Mouse (Mus musculus) liver, embryonic 11.5 days (tissue): ENCODE measurements around the gene Tmeff2. TPM values are rescaled to one million over a fixed set of nuclear protein-coding genes. Genes with fewer than 3 reads are reported as not detected.
"Not testable (repeated sequence)": the region's sequence is repeated elsewhere in the genome, so short reads cannot be mapped to it uniquely, and the experiment has no call there.

Experiments
- ATAC-seq: fragments of 200-750 bp; cut with Nextera tagmentation; replicated peaks from 2 replicates; pipeline ENCODE4 v1.8.0; 2017; ENCODE audit warnings: moderate number of reproducible peaks, mild to moderate bottlenecking, moderate TSS enrichment, moderate library complexity; ENCODE audit not compliant: low FRiP score
- DNase-seq: peaks from one replicate; pipeline ENCODE4 v3.0.0-alpha.2; 2017; ENCODE audit warnings: low spot score
- H3K27ac ChIP-seq: fragments of 300-500 bp; sonication (generic); 2 replicates; pipeline ENCODE4 v1.5.1; 2014; ENCODE audit warnings: mild to moderate bottlenecking, low read depth, low read length, control low read depth
- H3K27me3 ChIP-seq: fragments of 300-500 bp; sonication (generic); replicated peaks from 2 replicates; pipeline ENCODE4 v1.6.1; 2014; ENCODE audit warnings: low read length, mixed read lengths; ENCODE audit not compliant: control insufficient read depth, insufficient read depth
- H3K36me3 ChIP-seq: fragments of 300-500 bp; sonication (generic); 2 replicates; pipeline ENCODE4 v1.6.1; 2014; ENCODE audit warnings: mild to moderate bottlenecking, low read length, moderate library complexity, mixed read lengths; ENCODE audit not compliant: control insufficient read depth, insufficient read depth
- H3K4me1 ChIP-seq: fragments of 300-500 bp; sonication (generic); replicated peaks from 2 replicates; pipeline ENCODE4 v1.6.1; 2014; ENCODE audit warnings: low read length, mixed read lengths; ENCODE audit not compliant: control insufficient read depth, insufficient read depth
- H3K4me2 ChIP-seq: fragments of 300-500 bp; sonication (generic); 2 replicates; pipeline ENCODE4 v1.6.1; 2014; ENCODE audit warnings: mild to moderate bottlenecking, control low read depth, moderate library complexity
- H3K4me3 ChIP-seq: fragments of 300-500 bp; sonication (generic); 2 replicates; pipeline ENCODE4 v1.5.1; 2014; ENCODE audit warnings: low read depth, low read length, control low read depth
- H3K9ac ChIP-seq: fragments of 300-500 bp; sonication (generic); 2 replicates; pipeline ENCODE4 v1.6.1; 2014; ENCODE audit warnings: low read depth, low read length, control low read depth
- H3K9me3 ChIP-seq: fragments of 300-500 bp; sonication (generic); 2 replicates; pipeline ENCODE4 v1.6.1; 2016; ENCODE audit warnings: low read length, inconsistent platforms, mixed read lengths; ENCODE audit not compliant: control insufficient read depth
- WGBS: fragments of 180-500 bp; shearing (Covaris S2); extraction: QIAGEN DNeasy Blood & Tissue Kit; methylation state at CpG from one replicate; pipeline ENCODE4 v1.1.7; 2014; 5-methylcytosine and 5-hydroxymethylcytosine counted together
- polyA plus RNA-seq: library from polyadenylated mRNA; unstranded; fragments of >200 nt; fragmentation: Nextera tagmentation; extraction: Ambion mirVana; gene quantifications from 2 replicates; pipeline ENCODE4 v1.2.1, GENCODE M21; 2014

The Tmeff2 gene
- 1.1 and 1.5 TPM in 2 replicates for polyA plus RNA-seq

DNA sequence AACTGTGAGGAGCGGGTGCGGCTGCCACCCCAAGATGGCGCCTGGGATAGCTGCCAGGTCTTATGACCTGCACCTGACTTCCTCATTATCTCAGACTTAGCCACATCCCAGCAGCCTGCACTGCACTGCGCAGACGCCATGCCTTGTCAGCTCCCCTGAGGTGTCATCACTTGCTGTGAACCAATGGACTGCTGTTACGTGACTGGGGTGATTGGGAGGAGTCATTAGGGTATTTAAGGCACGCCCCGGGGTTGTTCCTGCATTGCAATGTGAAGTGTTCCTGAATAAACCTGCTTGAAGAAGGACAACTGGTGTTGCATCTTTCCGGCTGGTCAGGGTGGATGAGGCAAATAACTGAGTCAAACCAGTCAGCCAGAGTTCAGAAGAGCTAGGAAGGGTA is at the start of gene Tmeff2:
Tmeff2 (plus strand) TSS at position 262 of the 400 bp plus-strand sequence.
- 81% methylated on average over 9 of the region's 9 CpGs for WGBS
- H3K4me2 ChIP-seq, ATAC-seq, DNase-seq, H3K27me3 ChIP-seq, H3K4me1 ChIP-seq, H3K9me3 ChIP-seq, H3K36me3 ChIP-seq, H3K27ac ChIP-seq, H3K4me3 ChIP-seq, H3K9ac ChIP-seq: not testable (repeated sequence)

DNA sequence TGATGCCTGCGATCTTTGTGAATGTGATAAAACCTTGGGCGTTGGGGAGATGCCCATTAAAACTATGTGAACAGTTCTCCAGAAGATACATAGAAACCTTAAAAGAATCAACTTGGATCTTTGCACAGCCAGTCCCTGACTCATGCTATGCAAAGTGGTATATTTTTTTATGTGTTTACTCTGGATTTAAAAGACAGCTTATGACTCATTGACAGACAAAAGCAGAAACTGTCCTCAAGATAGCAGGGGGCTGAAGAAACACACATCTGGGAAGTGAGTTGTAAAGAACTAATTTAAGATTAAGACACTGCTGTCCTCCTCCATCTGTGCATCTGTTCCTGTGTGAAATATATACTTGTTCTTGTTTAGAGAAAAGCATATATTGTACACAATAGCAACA is 38.9 kb upstream of the Tmeff2 start:
- Histone ChIP-seq H3K9ac (no peak overlapping the region), H3K4me2 (no peak overlapping the region), H3K9me3 (no peaks in the 10 kb centered on the region), H3K4me3 (no peak overlapping the region), H3K27me3 (no peaks in the 10 kb centered on the region), H3K36me3 (no peaks in the 10 kb centered on the region), H3K27ac (no peak overlapping the region), H3K4me1 (no peaks in the 10 kb centered on the region)
- ATAC-seq (no peak), DNase-seq (no peak)
- WGBS, result 79% methylated on average over 2 of the region's 2 CpGs

DNA sequence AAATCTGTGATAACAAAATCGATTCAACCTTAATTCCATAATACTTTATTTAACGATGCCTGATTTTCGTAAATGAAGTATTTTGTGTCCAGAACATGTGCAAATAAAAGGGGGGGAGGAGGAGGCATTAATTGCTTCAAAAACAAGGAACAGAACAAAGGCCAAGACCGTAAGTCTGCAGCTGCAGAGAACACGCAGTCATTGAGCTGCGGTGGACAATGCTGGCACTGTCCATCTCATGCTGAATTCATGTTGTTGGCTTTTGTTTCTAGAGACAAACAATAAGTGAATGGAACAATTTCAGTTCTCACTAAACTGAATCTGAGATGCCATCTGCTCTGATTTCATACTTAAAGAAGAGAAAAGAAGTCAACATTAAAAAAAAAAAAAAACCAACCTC is 2.8 kb upstream of the Tmeff2 start:
- DNase-seq (no peak), ATAC-seq (no peak)

DNA sequence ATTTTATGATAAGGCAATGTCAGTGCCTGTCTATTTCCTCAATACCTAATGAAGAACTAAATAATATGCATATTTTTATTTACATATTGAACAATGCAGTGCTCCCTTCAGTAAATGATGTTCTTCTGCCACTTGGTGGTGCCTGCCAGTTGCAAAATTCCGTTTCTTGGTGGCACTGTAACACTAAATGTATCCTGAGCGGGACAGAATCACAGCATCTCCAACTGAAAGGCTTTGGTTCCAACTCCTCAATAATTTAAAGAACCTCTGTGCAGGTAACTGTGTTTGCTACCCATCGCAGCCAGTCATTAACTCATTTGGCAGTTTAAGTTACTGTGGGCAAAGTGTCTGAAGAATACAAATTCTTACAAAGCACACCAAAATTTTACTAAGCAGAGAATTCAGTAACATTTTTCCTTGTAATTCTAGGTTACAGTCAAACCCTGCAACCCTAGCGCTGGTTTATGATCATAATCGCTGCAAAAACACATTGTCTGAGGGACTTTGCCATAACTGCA is 24.4 kb downstream of the Tmeff2 start:
- H3K27ac ChIP-seq, result no peak overlapping the region
- no peaks in the 10 kb centered on the region for H3K36me3 ChIP-seq
- 47% methylated on average over 5 of the region's 5 CpGs for WGBS
- ATAC-seq, result no peak
- no peak for DNase-seq
- H3K9ac ChIP-seq, result no peak overlapping the region
- H3K4me3 ChIP-seq, result no peak overlapping the region
- no peaks in the 10 kb centered on the region for H3K9me3 ChIP-seq
- H3K4me2 ChIP-seq, result no peak overlapping the region
- H3K4me1 ChIP-seq, result no peaks in the 10 kb centered on the region
- peaks cover 40% of the 10 kb centered on the region for H3K27me3 ChIP-seq

More for the DNA sequence above, 2.8 kb upstream of the Tmeff2 start:
- no peaks in the 10 kb centered on the region for H3K36me3 ChIP-seq
- H3K27ac ChIP-seq, result no peak overlapping the region
- no peaks in the 10 kb centered on the region for H3K27me3 ChIP-seq
- H3K4me2 ChIP-seq, result no peak overlapping the region
- WGBS, result 85% methylated on average over 6 of the region's 6 CpGs
- no peak overlapping the region for H3K4me3 ChIP-seq
- no peaks in the 10 kb centered on the region for H3K4me1 ChIP-seq
- H3K9me3 ChIP-seq, result no peaks in the 10 kb centered on the region
- no peak overlapping the region for H3K9ac ChIP-seq

DNA sequence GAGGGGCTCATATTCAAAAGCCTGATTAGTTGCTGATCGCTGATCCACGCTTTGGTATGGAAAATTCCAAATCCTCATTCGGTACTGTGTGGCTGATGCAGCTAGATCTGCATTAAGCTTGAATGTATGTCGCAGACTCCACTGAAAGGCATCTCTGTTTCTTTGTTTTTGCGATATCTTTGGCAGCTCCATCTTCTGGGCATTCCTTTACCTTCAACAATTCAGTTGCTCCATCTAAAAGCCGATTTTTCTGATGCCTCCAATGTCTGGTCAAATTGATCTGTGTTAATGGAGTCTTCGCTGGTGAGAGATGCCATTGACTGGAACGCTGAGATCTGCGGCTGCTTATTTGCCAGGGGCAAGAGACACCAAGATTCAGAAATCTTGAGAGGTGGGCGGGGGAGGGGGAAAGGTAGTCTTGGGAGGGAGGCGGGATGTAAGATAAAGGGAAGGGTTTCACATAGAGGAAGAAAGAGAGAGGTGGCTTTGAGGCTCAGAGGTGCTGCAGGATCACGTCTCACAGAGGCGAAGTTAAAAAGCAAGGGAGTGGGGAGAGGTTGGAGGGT is 25.0 kb downstream of the Tmeff2 start:
- H3K36me3 ChIP-seq, result no peaks in the 10 kb centered on the region
- peaks cover 40% of the 10 kb centered on the region for H3K27me3 ChIP-seq
- no peak overlapping the region for H3K4me2 ChIP-seq
- H3K27ac ChIP-seq, result no peak overlapping the region
- 19% methylated on average over 13 of the region's 13 CpGs for WGBS
- no peak overlapping the region for H3K4me3 ChIP-seq
- H3K9ac ChIP-seq, result no peak overlapping the region
- no peaks in the 10 kb centered on the region for H3K4me1 ChIP-seq
- no peaks in the 10 kb centered on the region for H3K9me3 ChIP-seq
- no peak for DNase-seq
- no peak for ATAC-seq

DNA sequence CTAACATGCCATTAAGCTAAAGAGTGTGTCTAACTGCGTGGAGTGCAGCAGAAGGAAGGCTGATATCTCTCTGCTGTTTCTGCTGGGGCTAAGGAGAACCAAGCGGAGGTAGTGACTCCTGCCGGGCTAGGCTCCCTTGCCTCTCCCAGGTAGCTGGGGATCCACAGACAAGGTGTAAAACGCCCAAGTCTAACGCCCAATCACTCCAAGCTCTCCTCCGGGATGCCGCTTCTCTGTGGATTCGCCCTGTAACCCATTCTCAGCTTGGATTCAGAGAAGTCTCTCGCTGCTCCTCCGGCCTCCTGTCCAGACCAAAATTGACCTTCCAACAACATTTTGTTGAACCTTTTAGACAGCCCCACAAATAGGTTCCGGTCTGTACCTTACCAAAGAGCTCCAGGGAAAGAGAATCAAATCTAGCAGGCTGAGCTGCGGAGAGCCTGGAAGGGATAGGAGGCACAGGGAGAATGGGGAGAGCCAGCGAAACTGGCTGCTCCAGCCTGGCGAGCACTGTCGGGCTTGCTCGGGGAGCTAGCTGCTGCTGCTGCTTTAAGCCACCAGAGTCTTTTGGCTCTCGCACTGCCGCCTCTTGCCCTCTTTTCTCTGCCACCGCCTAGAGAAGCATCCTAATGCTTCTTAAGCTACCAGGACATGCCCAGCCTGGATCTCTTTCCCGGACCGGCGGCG is 26.1 kb downstream of the Tmeff2 start:
- peaks cover 40% of the 10 kb centered on the region for H3K27me3 ChIP-seq
- DNase-seq (peak; percentile 39), ATAC-seq (peak; percentile 37)
- H3K4me3 ChIP-seq, result peak overlapping the region; percentile 55
- H3K9ac ChIP-seq, result no peak overlapping the region
- H3K4me2 ChIP-seq, result peak overlapping the region; percentile 90
- H3K9me3 ChIP-seq, result no peaks in the 10 kb centered on the region
- no peaks in the 10 kb centered on the region for H3K4me1 ChIP-seq
- H3K27ac ChIP-seq, result no peak overlapping the region
- WGBS, result 4% methylated on average over 23 of the region's 23 CpGs
- no peaks in the 10 kb centered on the region for H3K36me3 ChIP-seq

DNA sequence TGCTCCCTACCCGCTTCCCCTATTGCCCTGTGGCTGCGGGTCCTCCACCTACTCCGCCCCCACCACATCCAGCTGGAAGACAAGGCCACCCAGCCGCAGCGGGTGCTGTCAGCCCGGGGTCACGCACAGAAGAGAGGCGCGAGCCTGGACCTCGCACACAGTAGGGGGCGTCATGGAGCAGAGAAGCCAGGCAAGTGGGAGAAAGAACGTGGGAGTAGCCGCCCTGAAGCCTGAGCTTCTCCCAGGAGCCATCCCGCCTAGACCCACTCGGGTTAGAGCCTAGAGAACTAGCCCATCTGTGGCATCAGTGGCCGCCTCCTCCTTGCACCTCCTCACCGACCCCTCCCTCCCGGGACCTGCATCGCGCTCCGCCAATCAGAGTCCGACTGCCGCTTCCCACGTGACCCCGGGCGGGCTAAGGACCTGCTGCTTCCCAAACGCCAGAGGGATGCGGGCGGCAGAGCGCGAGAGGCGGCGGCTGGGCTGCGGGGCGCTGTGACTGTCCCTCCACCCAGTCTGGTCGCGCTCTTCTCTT is 26.7 kb downstream of the Tmeff2 start:
- Histone ChIP-seq H3K9me3 (no peaks in the 10 kb centered on the region), H3K4me2 (peak overlapping the region; percentile 90), H3K27ac (no peak overlapping the region), H3K4me3 (peak overlapping the region; percentile 55), H3K9ac (no peak overlapping the region), H3K27me3 (peaks cover 40% of the 10 kb centered on the region), H3K36me3 (no peaks in the 10 kb centered on the region), H3K4me1 (no peaks in the 10 kb centered on the region)
- ATAC-seq (peak; percentile 87), DNase-seq (peak; percentile 78)
- under 1% methylated on average over 37 of the region's 37 CpGs for WGBS

DNA sequence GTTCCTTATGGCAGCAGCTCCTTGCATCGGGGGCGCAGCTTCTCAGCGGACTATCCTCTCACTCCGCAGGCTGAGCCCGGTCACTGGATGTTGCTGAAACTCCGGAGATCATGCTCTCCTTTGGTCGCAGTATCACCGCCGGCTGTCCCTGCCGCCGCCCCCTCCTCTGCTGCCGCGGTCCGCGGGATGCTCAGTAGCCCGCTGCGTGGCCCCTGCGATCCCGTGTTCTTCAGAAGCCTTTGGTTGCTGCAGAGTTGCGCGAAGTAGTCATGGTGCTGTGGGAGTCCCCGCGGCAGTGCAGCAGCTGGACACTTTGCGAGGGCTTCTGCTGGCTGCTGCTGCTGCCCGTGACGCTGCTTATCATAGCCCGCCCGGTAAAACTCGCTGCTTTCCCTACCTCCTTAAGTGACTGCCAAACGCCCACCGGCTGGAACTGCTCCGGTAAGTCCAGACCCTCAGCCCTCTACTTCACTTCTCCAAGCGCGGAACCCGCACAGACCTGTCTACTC is 27.3 kb downstream of the Tmeff2 start:
- peak overlapping the region; percentile 90 for H3K4me2 ChIP-seq
- peaks cover 40% of the 10 kb centered on the region for H3K27me3 ChIP-seq
- no peaks in the 10 kb centered on the region for H3K4me1 ChIP-seq
- no peak for DNase-seq
- WGBS, result 2% methylated on average over 35 of the region's 35 CpGs
- H3K27ac ChIP-seq, result no peak overlapping the region
- H3K36me3 ChIP-seq, result no peaks in the 10 kb centered on the region
- H3K9ac ChIP-seq, result no peak overlapping the region
- H3K9me3 ChIP-seq, result no peaks in the 10 kb centered on the region
- peak; percentile 44 for ATAC-seq
- peak overlapping the region; percentile 55 for H3K4me3 ChIP-seq
